Comparison of ENCODE assay signal across 16 mouse cellular contexts in the genomic region with DNA sequence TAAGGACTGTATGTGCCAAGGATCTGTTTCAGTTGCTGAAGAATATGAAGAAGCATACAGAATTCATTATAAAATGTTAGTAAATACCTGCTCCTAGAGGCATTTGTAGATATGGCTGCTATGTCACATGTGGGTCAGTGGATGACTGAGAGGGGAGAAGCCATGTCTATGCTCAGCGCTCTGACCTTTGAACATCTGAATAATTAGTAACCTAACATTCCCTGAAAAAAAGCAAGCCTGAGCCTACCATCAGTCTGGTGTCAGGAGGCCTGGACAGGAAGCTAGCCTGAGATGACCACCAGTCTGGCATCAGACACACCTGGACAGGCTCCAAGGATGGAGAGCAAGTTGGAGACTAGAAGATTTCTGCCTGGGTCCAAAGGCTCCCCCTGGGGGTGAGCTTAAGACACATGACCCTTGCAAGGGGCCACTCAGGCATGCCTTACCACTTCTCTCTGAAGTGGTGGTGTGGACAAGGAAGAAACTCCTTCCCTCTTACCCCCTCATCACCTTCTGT. TPM values are rescaled to one million over a fixed set of nuclear protein-coding genes. Genes with fewer than 3 reads are reported as not detected.
DNase-seq lines count a peak whose midpoint lies in the region; ATAC-seq lines count a peak whose summit lies in the region.
"Had no signal": no experiment of that assay in that cellular context is flagged by ENCODE, and none has a peak within 500 bp of the region (broad histone marks: within the 10 kb centered on the region; RNA-seq: fewer than 3 reads in every experiment).

No protein-coding gene starts in this region.

- peak; percentile 21 for DNase-seq in heart, postnatal 4 days
- no peak for DNase-seq in heart, adult 8-10 months (ENCODE audit: low spot score)
- DNase-seq in midbrain, embryonic 14.5 days, result no peak
- DNase-seq in embryonic facial prominence, embryonic 10.5 days (ENCODE audit: low spot score), result no peak
- no peak for DNase-seq in ovary, postnatal 14 days (ENCODE audit: low spot score)
- DNase-seq: adrenal gland, postnatal 10 days; lung, adult 18-20 months; thymus, adult 18-20 months had no signal

- no peak overlapping the region for H3K4me3 ChIP-seq in midbrain, embryonic 13.5 days (replicated peaks)
- H3K4me3 ChIP-seq in midbrain, embryonic 14.5 days (replicated peaks; ENCODE audit: low read depth, low read length), result no peak overlapping the region
- H3K4me3 ChIP-seq in kidney, embryonic 16.5 days (ENCODE audit: low read length), result no peak overlapping the region
- H3K4me3 ChIP-seq in embryonic facial prominence, embryonic 10.5 days, result no peak overlapping the region
- H3K4me3 ChIP-seq: heart, embryonic 15.5 days; hindbrain, embryonic 13.5 days; limb, embryonic 12.5 days had no signal

- H3K4me2 ChIP-seq in midbrain, embryonic 13.5 days (replicated peaks), result no peak overlapping the region
- no peak overlapping the region for H3K4me2 ChIP-seq in midbrain, embryonic 14.5 days (ENCODE audit: low read length)
- H3K4me2 ChIP-seq in kidney, embryonic 16.5 days (replicated peaks; ENCODE audit: low read depth, low read length), result no peak overlapping the region
- H3K4me2 ChIP-seq: heart, embryonic 15.5 days; hindbrain, embryonic 13.5 days; limb, embryonic 12.5 days had no signal

- no peak overlapping the region for H3K27ac ChIP-seq in midbrain, embryonic 13.5 days
- no peak overlapping the region for H3K27ac ChIP-seq in midbrain, embryonic 14.5 days (replicated peaks; ENCODE audit: low read depth, low read length)
- H3K27ac ChIP-seq in kidney, embryonic 16.5 days (ENCODE audit: low read length), result no peak overlapping the region
- H3K27ac ChIP-seq in embryonic facial prominence, embryonic 10.5 days (replicated peaks), result no peak overlapping the region
- H3K27ac ChIP-seq: heart, embryonic 15.5 days; hindbrain, embryonic 13.5 days; limb, embryonic 12.5 days; macrophage had no signal

- ATAC-seq in midbrain, embryonic 13.5 days, result 0 out of 2 replicates have a peak, but pooled peaks have one; percentile 14
- no peak for ATAC-seq in midbrain, embryonic 14.5 days (ENCODE audit: low FRiP score, low TSS enrichment)
- ATAC-seq in kidney, embryonic 16.5 days (ENCODE audit: low FRiP score, low TSS enrichment), result 0 out of 2 replicates have a peak, but pooled peaks have one; percentile 60
- ATAC-seq: midbrain, embryonic 16.5 days had no signal

- no peak overlapping the region for H3K9ac ChIP-seq in midbrain, embryonic 13.5 days (replicated peaks)
- no peak overlapping the region for H3K9ac ChIP-seq in midbrain, embryonic 14.5 days (replicated peaks; ENCODE audit: low read length)
- no peak overlapping the region for H3K9ac ChIP-seq in kidney, embryonic 16.5 days (replicated peaks; ENCODE audit: low read length)
- H3K9ac ChIP-seq: heart, embryonic 15.5 days; hindbrain, embryonic 13.5 days; limb, embryonic 12.5 days had no signal

- H3K27me3 ChIP-seq in midbrain, embryonic 13.5 days, result no peaks in the 10 kb centered on the region
- no peaks in the 10 kb centered on the region for H3K27me3 ChIP-seq in midbrain, embryonic 14.5 days (ENCODE audit: control insufficient read depth, insufficient read depth, low read length)
- H3K27me3 ChIP-seq in kidney, embryonic 16.5 days (ENCODE audit: insufficient read depth, low read length), result no peaks in the 10 kb centered on the region
- no peaks in the 10 kb centered on the region for H3K27me3 ChIP-seq in embryonic facial prominence, embryonic 10.5 days (replicated peaks; ENCODE audit: low read depth, poor library complexity, severe bottlenecking)
- H3K27me3 ChIP-seq: heart, embryonic 15.5 days; hindbrain, embryonic 13.5 days; limb, embryonic 12.5 days had no signal

- peaks cover 14% of the 10 kb centered on the region for H3K4me1 ChIP-seq in midbrain, embryonic 13.5 days (replicated peaks)
- no peaks in the 10 kb centered on the region; the same call in 1 of the 2 replicates for H3K4me1 ChIP-seq in midbrain, embryonic 14.5 days (ENCODE audit: control insufficient read depth, insufficient read depth, low read length)
- 0 out of 2 replicates have a peak, but pooled peaks cover 6% of the 10 kb centered on the region for H3K4me1 ChIP-seq in kidney, embryonic 16.5 days (ENCODE audit: insufficient read depth, low read length)
- 0 out of 2 replicates have a peak, but pooled peaks cover 5% of the 10 kb centered on the region for H3K4me1 ChIP-seq in embryonic facial prominence, embryonic 10.5 days
- H3K4me1 ChIP-seq: heart, embryonic 15.5 days; limb, embryonic 12.5 days had no signal

- 93% methylated on average over 1 of the region's 1 CpGs for WGBS in midbrain, embryonic 13.5 days
- WGBS in midbrain, embryonic 14.5 days, result 95% methylated on average over 1 of the region's 1 CpGs
- 88% methylated on average over 1 of the region's 1 CpGs for WGBS in kidney, embryonic 16.5 days
- WGBS in embryonic facial prominence, embryonic 10.5 days, result 98% methylated on average over 1 of the region's 1 CpGs

- H3K9me3 ChIP-seq in midbrain, embryonic 13.5 days, result no peaks in the 10 kb centered on the region
- no peaks in the 10 kb centered on the region; the same call in 1 of the 2 replicates for H3K9me3 ChIP-seq in midbrain, embryonic 14.5 days (ENCODE audit: control insufficient read depth, low read length)
- no peaks in the 10 kb centered on the region for H3K9me3 ChIP-seq in kidney, embryonic 16.5 days (ENCODE audit: low read length)
- H3K9me3 ChIP-seq in embryonic facial prominence, embryonic 10.5 days, result no peaks in the 10 kb centered on the region
- H3K9me3 ChIP-seq: G1E; limb, embryonic 12.5 days had no signal

- H3K36me3 ChIP-seq in midbrain, embryonic 13.5 days, result peaks cover 16% of the 10 kb centered on the region
- H3K36me3 ChIP-seq in midbrain, embryonic 14.5 days (ENCODE audit: control insufficient read depth, insufficient read depth, low read length), result peaks cover 4% of the 10 kb centered on the region; the same call in 1 of the 2 replicates
- H3K36me3 ChIP-seq in kidney, embryonic 16.5 days (ENCODE audit: insufficient read depth, low read length), result peaks cover 9% of the 10 kb centered on the region; the same call in 1 of the 2 replicates
- H3K36me3 ChIP-seq in embryonic facial prominence, embryonic 10.5 days (replicated peaks), result peaks cover 16% of the 10 kb centered on the region

RNA-seq across cellular contexts. Expression of gene Fbxl4, which starts 39.2 kb away (rescaled TPM):
- 10 to 100 TPM; 14.8 to 15.6 TPM for total RNA-seq in heart, postnatal 4 days (2021)
- 10 to 100 TPM in 3 of 4 experiments, 1 to 10 TPM in 1; 9.1 to 12.0 (median 10.6) TPM for total RNA-seq in heart, adult 8-10 months (2022)
- 12.7 and 13.9 TPM in 2 replicates for polyA plus RNA-seq in midbrain, embryonic 13.5 days (2015; fragmentation: Nextera tagmentation; extraction: Ambion mirVana)
- polyA plus RNA-seq in midbrain, embryonic 14.5 days (2014; fragmentation: Nextera tagmentation; extraction: Ambion mirVana), result 15.7 and 20.0 TPM in 2 replicates
- 14.1 and 14.5 TPM in 2 replicates for polyA plus RNA-seq in kidney, embryonic 16.5 days (2015; fragmentation: Nextera tagmentation; extraction: Ambion mirVana)
- polyA plus RNA-seq in embryonic facial prominence, embryonic 10.5 days (2016; fragmentation: Nextera tagmentation; extraction: Ambion mirVana), result 6.5 and 8.2 TPM in 2 replicates
